Mouse (Mus musculus) myocyte (in vitro differentiated cells): ENCODE measurements around the gene Lmna. TPM values are rescaled to one million over a fixed set of nuclear protein-coding genes. Genes with fewer than 3 reads are reported as not detected.

Experiments
- H3K27me3 ChIP-seq: one replicate; pipeline ENCODE4 v1.6.1; 2011; ENCODE audit not compliant: control insufficient read depth, insufficient read depth, insufficient read length
- H3K36me3 ChIP-seq: one replicate; pipeline ENCODE4 v1.6.1; 2011; ENCODE audit not compliant: control insufficient read depth, insufficient read depth
- H3K4me2 ChIP-seq: one replicate; pipeline ENCODE4 v1.6.1; 2011; ENCODE audit warnings: low read depth, control low read depth
- H3K4me3 ChIP-seq: one replicate; pipeline ENCODE4 v1.5.1; 2011; ENCODE audit warnings: mild to moderate bottlenecking, control low read depth, moderate library complexity
- H3K79me2 ChIP-seq: one replicate; pipeline ENCODE4 v1.6.1; 2011; ENCODE audit not compliant: control insufficient read depth, insufficient read depth
- H3ac ChIP-seq: one replicate; pipeline ENCODE4 v1.6.1; 2011; ENCODE audit not compliant: control insufficient read depth, insufficient read length
- CEBPB ChIP-seq: IDR thresholded peaks from 2 replicates; pipeline ENCODE4 v1.6.1; 2011; ENCODE audit warnings: mild to moderate bottlenecking, moderate library complexity; ENCODE audit not compliant: poor library complexity, insufficient read depth, severe bottlenecking
- E2F4 ChIP-seq: IDR thresholded peaks from one replicate; pipeline ENCODE4 v1.6.1; 2011; ENCODE audit warnings: mild to moderate bottlenecking, control low read depth, moderate library complexity; ENCODE audit not compliant: insufficient read depth
- MAX ChIP-seq: IDR thresholded peaks from one replicate; pipeline ENCODE4 v1.6.1; 2011; ENCODE audit warnings: low read depth, mild to moderate bottlenecking, control low read depth
- MYOD1 ChIP-seq, 3 experiments: IDR thresholded peaks; one replicate each; pipeline ENCODE4 v1.6.1; 2011; ENCODE audit warnings: control low read depth in 2 of 3, low read depth in 2 of 3, mild to moderate bottlenecking in 2 of 3, moderate library complexity in 1 of 3; ENCODE audit not compliant: insufficient read length in 2 of 3, control insufficient read depth in 1 of 3
- MYOG ChIP-seq, 3 experiments: IDR thresholded peaks; one replicate each; pipeline ENCODE4 v1.6.1; 2011; ENCODE audit warnings: control low read depth in 2 of 3, low read depth in 2 of 3, mild to moderate bottlenecking in 2 of 3; ENCODE audit not compliant: insufficient read length in 2 of 3, control insufficient read depth in 1 of 3, insufficient read depth in 1 of 3
- POLR2A ChIP-seq: IDR thresholded peaks from one replicate; pipeline ENCODE4 v1.6.1; 2011; ENCODE audit warnings: low read depth, mild to moderate bottlenecking, control low read depth, moderate library complexity; ENCODE audit not compliant: insufficient read length
- POLR2AphosphoS2 ChIP-seq: IDR thresholded peaks from one replicate; pipeline ENCODE4 v1.6.1; 2011; ENCODE audit warnings: low read depth, control low read depth; ENCODE audit not compliant: insufficient read length
- REST ChIP-seq: IDR thresholded peaks from one replicate; pipeline ENCODE4 v1.6.1; 2011; ENCODE audit warnings: mild to moderate bottlenecking, control low read depth, moderate library complexity; ENCODE audit not compliant: insufficient read depth, insufficient read length
- SRF ChIP-seq: IDR thresholded peaks from one replicate; pipeline ENCODE4 v1.6.1; 2011; ENCODE audit warnings: low read depth; ENCODE audit not compliant: control insufficient read depth, insufficient read length
- TCF12 ChIP-seq: IDR thresholded peaks from one replicate; pipeline ENCODE4 v1.6.1; 2011; ENCODE audit warnings: mild to moderate bottlenecking, control low read depth; ENCODE audit not compliant: poor library complexity, insufficient read depth, severe bottlenecking
- TCF3 ChIP-seq: IDR thresholded peaks from one replicate; pipeline ENCODE4 v1.6.1; 2011; ENCODE audit warnings: low read depth, control low read depth; ENCODE audit not compliant: insufficient read length
- USF1 ChIP-seq: IDR thresholded peaks from one replicate; pipeline ENCODE4 v1.6.1; 2011; ENCODE audit warnings: low read depth, mild to moderate bottlenecking, control low read depth, moderate library complexity
- polyA plus RNA-seq: library from polyadenylated mRNA; unstranded; fragments of >200 nt; fragmentation: generic; extraction: Trizol; gene quantifications from one replicate; pipeline ENCODE4 v1.2.1, GENCODE M21; 2012; ENCODE audit warnings: missing spikeins

Gene Lmna
- polyA plus RNA-seq, 1 experiment = 954 TPM

- Histone ChIP-seq H3K27me3 (no peaks in the 10 kb centered on the region), H3K4me3 (no peak overlapping the region), H3K79me2 (peaks cover 11% of the 10 kb centered on the region), H3K36me3 (no peaks in the 10 kb centered on the region), H3ac (no peak overlapping the region), H3K4me2 (no peak overlapping the region)
- TF ChIP-seq MYOG (IDR thresholded peaks at IDR 0.05; ENCODE audit: control insufficient read depth in 1 of 3, insufficient read depth in 1 of 3, insufficient read length in 2 of 3, low read depth in 2 of 3) (no peak), E2F4 (no peak), TCF12 (no peak), POLR2A (no peak), CEBPB (no peak), SRF (no peak), MYOD1 (IDR thresholded peaks at IDR 0.05; ENCODE audit: control insufficient read depth in 1 of 3, insufficient read length in 2 of 3, low read depth in 2 of 3) (no peak), USF1 (no peak), TCF3 (no peak), MAX (no peak), POLR2AphosphoS2 (no peak), REST (no peak)
Measured at GRCm38 (mm10) chr3:88539397-88539796, 29.6 kb upstream of the Lmna start.

GRCm38 (mm10) chr3:88538271-88539145 is 28.8 kb upstream of the Lmna start:
- Histone ChIP-seq H3ac (no peak overlapping the region), H3K36me3 (no peaks in the 10 kb centered on the region), H3K27me3 (no peaks in the 10 kb centered on the region), H3K79me2 (peaks cover 13% of the 10 kb centered on the region), H3K4me2 (no peak overlapping the region), H3K4me3 (no peak overlapping the region)
- TF ChIP-seq CEBPB = no peak
- TF ChIP-seq REST = no peak
- TF ChIP-seq TCF12 = no peak
- TF ChIP-seq USF1 = no peak
- no peak for TF ChIP-seq MYOG (IDR thresholded peaks at IDR 0.05; ENCODE audit: control insufficient read depth in 1 of 3, insufficient read depth in 1 of 3, insufficient read length in 2 of 3, low read depth in 2 of 3)
- TF ChIP-seq MYOD1 (IDR thresholded peaks at IDR 0.05; ENCODE audit: control insufficient read depth in 1 of 3, insufficient read length in 2 of 3, low read depth in 2 of 3) = no peak
- no peak for TF ChIP-seq POLR2AphosphoS2
- TF ChIP-seq MAX = no peak
- no peak for TF ChIP-seq TCF3
- TF ChIP-seq SRF = no peak
- TF ChIP-seq POLR2A = no peak
- no peak for TF ChIP-seq E2F4

GRCm38 (mm10) chr3:88537146-88537545 is 27.4 kb upstream of the Lmna start:
- H3K79me2 ChIP-seq = peaks cover 26% of the 10 kb centered on the region
- H3K27me3 ChIP-seq = no peaks in the 10 kb centered on the region
- TF ChIP-seq USF1 (no peak), TCF12 (no peak), MYOG (IDR thresholded peaks at IDR 0.05; ENCODE audit: control insufficient read depth in 1 of 3, insufficient read depth in 1 of 3, insufficient read length in 2 of 3, low read depth in 2 of 3) (no peak), SRF (no peak), POLR2AphosphoS2 (no peak), REST (no peak), POLR2A (no peak), TCF3 (no peak), MAX (no peak), MYOD1 (IDR thresholded peaks at IDR 0.05; ENCODE audit: control insufficient read depth in 1 of 3, insufficient read length in 2 of 3, low read depth in 2 of 3) (no peak), CEBPB (no peak), E2F4 (no peak)
- no peak overlapping the region for H3ac ChIP-seq
- H3K4me3 ChIP-seq = no peak overlapping the region
- H3K4me2 ChIP-seq = no peak overlapping the region
- no peaks in the 10 kb centered on the region for H3K36me3 ChIP-seq

- TF ChIP-seq MYOD1 (IDR thresholded peaks at IDR 0.05; ENCODE audit: control insufficient read depth in 1 of 3, insufficient read length in 2 of 3, low read depth in 2 of 3) = no peak
- no peak for TF ChIP-seq TCF3
- no peak for TF ChIP-seq SRF
- no peak for TF ChIP-seq POLR2AphosphoS2
- TF ChIP-seq MYOG (IDR thresholded peaks at IDR 0.05; ENCODE audit: control insufficient read depth in 1 of 3, insufficient read depth in 1 of 3, insufficient read length in 2 of 3, low read depth in 2 of 3) = no peak
- no peak for TF ChIP-seq E2F4
- TF ChIP-seq TCF12 = no peak
- TF ChIP-seq REST = no peak
- TF ChIP-seq POLR2A = no peak
- TF ChIP-seq CEBPB = no peak
- no peak overlapping the region for H3ac ChIP-seq
- H3K4me3 ChIP-seq = no peak overlapping the region
- H3K27me3 ChIP-seq = no peaks in the 10 kb centered on the region
- no peak overlapping the region for H3K4me2 ChIP-seq
- peaks cover 30% of the 10 kb centered on the region for H3K79me2 ChIP-seq
- no peaks in the 10 kb centered on the region for H3K36me3 ChIP-seq
Measured at GRCm38 (mm10) chr3:88536103-88536930, 26.6 kb upstream of the Lmna start.
